Mouse (Mus musculus): ENCODE measurements around the gene Gnb4. TPM values are rescaled to one million over a fixed set of nuclear protein-coding genes. Genes with fewer than 3 reads are reported as not detected.

Gnb4 gene
- total RNA-seq, 2 experiments from 2014 or later, result 44.5 to 47.1 TPM

Other genes with a start within 250 kb of the Gnb4 start
- gene Pik3ca, start 218.9 kb downstream of the Gnb4 start, total RNA-seq (2021), result 10 to 100 TPM; 60.9 to 62.3 TPM
- under 1 TPM; 0.57 to 0.76 TPM for gene Kcnmb3, start 124.4 kb downstream of the Gnb4 start, total RNA-seq (2021)
- 10 to 100 TPM; 34.2 to 35.4 TPM for gene Zfp639, start 106.3 kb downstream of the Gnb4 start, total RNA-seq (2021)
- gene Mfn1, start 87.1 kb downstream of the Gnb4 start, total RNA-seq (2021), result 100 to 1,000 TPM; 106 to 124 TPM
- 10 to 100 TPM; 14.6 to 16.7 TPM for gene Actl6a, start 89.7 kb upstream of the Gnb4 start, total RNA-seq (2021)
- 100 to 1,000 TPM; 212 to 213 TPM for gene Ndufb5, start 120.4 kb upstream of the Gnb4 start, total RNA-seq (2021)
- 10 to 100 TPM; 22.1 to 22.8 TPM for gene Mrpl47, start 121.0 kb upstream of the Gnb4 start, total RNA-seq (2021)
- gene Usp13, start 201.0 kb upstream of the Gnb4 start, total RNA-seq (2021), result 10 to 100 TPM; 34.7 to 34.9 TPM